Mouse (Mus musculus): ENCODE data around the gene Nckap5. TPM values are rescaled to one million over a fixed set of nuclear protein-coding genes. Genes with fewer than 3 reads are reported as not detected.
"Not testable (repeated sequence)": the region's sequence is repeated elsewhere in the genome, so short reads cannot be mapped to it uniquely, and the experiment has no call there.

Nckap5 gene
- polyA plus RNA-seq, 1 experiment from 2014 or later: 3.2 TPM

- H3K4me2 ChIP-seq (replicated peaks; ENCODE audit: low read depth, low read length): no peak overlapping the region
- ATAC-seq (ENCODE audit: low FRiP score, low TSS enrichment): peak; percentile 77; the same call in 1 of the 2 replicates
- H3K4me1 ChIP-seq (ENCODE audit: control insufficient read depth, insufficient read depth, low read length): no peaks in the 10 kb centered on the region
- H3K36me3 ChIP-seq (ENCODE audit: control insufficient read depth, insufficient read depth, low read length): no peaks in the 10 kb centered on the region
- H3K9me3 ChIP-seq (ENCODE audit: control insufficient read depth, low read length): no peaks in the 10 kb centered on the region
- H3K27ac ChIP-seq (ENCODE audit: low read depth, low read length): no peak overlapping the region
- WGBS: 42% methylated on average over 11 of the region's 11 CpGs
- H3K4me3 ChIP-seq (ENCODE audit: low read length): no peak overlapping the region
- no peaks in the 10 kb centered on the region for H3K27me3 ChIP-seq (ENCODE audit: control insufficient read depth, insufficient read depth, low read length)
- H3K9ac ChIP-seq (ENCODE audit: low read depth, low read length): no peak overlapping the region
Measured at GRCm38 (mm10) chr1:126799379-126799798, 31.2 kb downstream of the Nckap5 start.

- H3K4me2 ChIP-seq (replicated peaks; ENCODE audit: low read depth, low read length); H3K27ac ChIP-seq (ENCODE audit: low read depth, low read length); H3K9ac ChIP-seq (ENCODE audit: low read depth, low read length); H3K36me3 ChIP-seq (ENCODE audit: control insufficient read depth, insufficient read depth, low read length); H3K4me3 ChIP-seq (ENCODE audit: low read length); ATAC-seq (ENCODE audit: low FRiP score, low TSS enrichment); H3K9me3 ChIP-seq (ENCODE audit: control insufficient read depth, low read length); H3K27me3 ChIP-seq (ENCODE audit: control insufficient read depth, insufficient read depth, low read length); H3K4me1 ChIP-seq (ENCODE audit: control insufficient read depth, insufficient read depth, low read length): not testable (repeated sequence)
- WGBS: no CpG with 5 or more reads among the region's 2 CpGs
Measured at GRCm38 (mm10) chr1:126780354-126780941, 50.2 kb downstream of the Nckap5 start.

- H3K9ac ChIP-seq (ENCODE audit: low read depth, low read length); H3K4me1 ChIP-seq (ENCODE audit: control insufficient read depth, insufficient read depth, low read length): not testable (repeated sequence)
- WGBS: no CpG with 5 or more reads among the region's 6 CpGs
Measured at GRCm38 (mm10) chr1:126773947-126774346, 56.7 kb downstream of the Nckap5 start.

GRCm38 (mm10) chr1:126766971-126767370, 63.6 kb downstream of the Nckap5 start:
- Histone ChIP-seq H3K27me3 (ENCODE audit: control insufficient read depth, insufficient read depth, low read length) (no peaks in the 10 kb centered on the region), H3K36me3 (ENCODE audit: control insufficient read depth, insufficient read depth, low read length) (no peaks in the 10 kb centered on the region), H3K9ac (ENCODE audit: low read depth, low read length) (no peak overlapping the region), H3K4me2 (replicated peaks; ENCODE audit: low read depth, low read length) (no peak overlapping the region), H3K9me3 (ENCODE audit: control insufficient read depth, low read length) (no peaks in the 10 kb centered on the region), H3K4me1 (ENCODE audit: control insufficient read depth, insufficient read depth, low read length) (no peaks in the 10 kb centered on the region), H3K27ac (ENCODE audit: low read depth, low read length) (no peak overlapping the region), H3K4me3 (ENCODE audit: low read length) (no peak overlapping the region)
- ATAC-seq (ENCODE audit: low FRiP score, low TSS enrichment): no peak
- WGBS: 40% methylated on average over 1 of the region's 1 CpGs

More at GRCm38 (mm10) chr1:126773947-126774346, 56.7 kb downstream of the Nckap5 start:
- H3K4me3 ChIP-seq (ENCODE audit: low read length); ATAC-seq (ENCODE audit: low FRiP score, low TSS enrichment); H3K9me3 ChIP-seq (ENCODE audit: control insufficient read depth, low read length); H3K4me2 ChIP-seq (replicated peaks; ENCODE audit: low read depth, low read length); H3K27me3 ChIP-seq (ENCODE audit: control insufficient read depth, insufficient read depth, low read length); H3K36me3 ChIP-seq (ENCODE audit: control insufficient read depth, insufficient read depth, low read length); H3K27ac ChIP-seq (ENCODE audit: low read depth, low read length): not testable (repeated sequence)

- Histone ChIP-seq H3K4me1 (ENCODE audit: control insufficient read depth, insufficient read depth, low read length) (no peaks in the 10 kb centered on the region), H3K27ac (ENCODE audit: low read depth, low read length) (no peak overlapping the region), H3K36me3 (ENCODE audit: control insufficient read depth, insufficient read depth, low read length) (no peaks in the 10 kb centered on the region), H3K4me2 (replicated peaks; ENCODE audit: low read depth, low read length) (no peak overlapping the region), H3K4me3 (ENCODE audit: low read length) (no peak overlapping the region), H3K9me3 (ENCODE audit: control insufficient read depth, low read length) (no peaks in the 10 kb centered on the region), H3K27me3 (ENCODE audit: control insufficient read depth, insufficient read depth, low read length) (no peaks in the 10 kb centered on the region), H3K9ac (ENCODE audit: low read depth, low read length) (no peak overlapping the region)
- 53% methylated on average over 6 of the region's 6 CpGs for WGBS
- no peak for ATAC-seq (ENCODE audit: low FRiP score, low TSS enrichment)
Measured at GRCm38 (mm10) chr1:126765506-126766170, 65.0 kb downstream of the Nckap5 start.

GRCm38 (mm10) chr1:126764201-126764600, 66.4 kb downstream of the Nckap5 start:
- Histone ChIP-seq H3K9me3 (ENCODE audit: control insufficient read depth, low read length) (no peaks in the 10 kb centered on the region), H3K4me3 (ENCODE audit: low read length) (no peak overlapping the region), H3K36me3 (ENCODE audit: control insufficient read depth, insufficient read depth, low read length) (no peaks in the 10 kb centered on the region), H3K27ac (ENCODE audit: low read depth, low read length) (no peak overlapping the region), H3K4me2 (replicated peaks; ENCODE audit: low read depth, low read length) (no peak overlapping the region), H3K9ac (ENCODE audit: low read depth, low read length) (no peak overlapping the region), H3K4me1 (ENCODE audit: control insufficient read depth, insufficient read depth, low read length) (no peaks in the 10 kb centered on the region), H3K27me3 (ENCODE audit: control insufficient read depth, insufficient read depth, low read length) (no peaks in the 10 kb centered on the region)
- ATAC-seq (ENCODE audit: low FRiP score, low TSS enrichment): no peak
- WGBS: 63% methylated on average over 3 of the region's 3 CpGs

- H3K4me3 ChIP-seq (ENCODE audit: low read length): no peak overlapping the region
- H3K4me2 ChIP-seq (replicated peaks; ENCODE audit: low read depth, low read length): no peak overlapping the region
- H3K27ac ChIP-seq (ENCODE audit: low read depth, low read length): no peak overlapping the region
- ATAC-seq (ENCODE audit: low FRiP score, low TSS enrichment): no peak
- H3K27me3 ChIP-seq (ENCODE audit: control insufficient read depth, insufficient read depth, low read length): no peaks in the 10 kb centered on the region
- H3K4me1 ChIP-seq (ENCODE audit: control insufficient read depth, insufficient read depth, low read length): no peaks in the 10 kb centered on the region
- 91% methylated on average over 2 of the region's 2 CpGs for WGBS
- no peaks in the 10 kb centered on the region for H3K36me3 ChIP-seq (ENCODE audit: control insufficient read depth, insufficient read depth, low read length)
- no peak overlapping the region for H3K9ac ChIP-seq (ENCODE audit: low read depth, low read length)
- no peaks in the 10 kb centered on the region for H3K9me3 ChIP-seq (ENCODE audit: control insufficient read depth, low read length)
Measured at GRCm38 (mm10) chr1:126763192-126763591, 67.4 kb downstream of the Nckap5 start.

GRCm38 (mm10) chr1:126760386-126760785, 70.2 kb downstream of the Nckap5 start:
- Histone ChIP-seq H3K9ac (ENCODE audit: low read depth, low read length) (no peak overlapping the region), H3K4me2 (replicated peaks; ENCODE audit: low read depth, low read length) (no peak overlapping the region), H3K9me3 (ENCODE audit: control insufficient read depth, low read length) (no peaks in the 10 kb centered on the region), H3K4me1 (ENCODE audit: control insufficient read depth, insufficient read depth, low read length) (no peaks in the 10 kb centered on the region), H3K36me3 (ENCODE audit: control insufficient read depth, insufficient read depth, low read length) (no peaks in the 10 kb centered on the region), H3K27ac (ENCODE audit: low read depth, low read length) (no peak overlapping the region), H3K27me3 (ENCODE audit: control insufficient read depth, insufficient read depth, low read length) (no peaks in the 10 kb centered on the region), H3K4me3 (ENCODE audit: low read length) (no peak overlapping the region)
- 51% methylated on average over 2 of the region's 2 CpGs for WGBS
- no peak for ATAC-seq (ENCODE audit: low FRiP score, low TSS enrichment)

GRCm38 (mm10) chr1:126755682-126756081, 74.9 kb downstream of the Nckap5 start:
- 36% methylated on average over 5 of the region's 5 CpGs for WGBS
- no peak overlapping the region for H3K4me3 ChIP-seq (ENCODE audit: low read length)
- H3K9me3 ChIP-seq (ENCODE audit: control insufficient read depth, low read length): no peaks in the 10 kb centered on the region
- no peaks in the 10 kb centered on the region for H3K27me3 ChIP-seq (ENCODE audit: control insufficient read depth, insufficient read depth, low read length)
- no peaks in the 10 kb centered on the region for H3K4me1 ChIP-seq (ENCODE audit: control insufficient read depth, insufficient read depth, low read length)
- H3K27ac ChIP-seq (ENCODE audit: low read depth, low read length): no peak overlapping the region
- H3K4me2 ChIP-seq (replicated peaks; ENCODE audit: low read depth, low read length): no peak overlapping the region
- no peaks in the 10 kb centered on the region for H3K36me3 ChIP-seq (ENCODE audit: control insufficient read depth, insufficient read depth, low read length)
- no peak for ATAC-seq (ENCODE audit: low FRiP score, low TSS enrichment)
- H3K9ac ChIP-seq (ENCODE audit: low read depth, low read length): no peak overlapping the region

All from kidney, embryonic 14.5 days (tissue).